Mouse (Mus musculus) layer of hippocampus, adult 2 months (tissue): Measurements from ENCODE around the gene Trim3. TPM values are rescaled to one million over a fixed set of nuclear protein-coding genes. Genes with fewer than 3 reads are reported as not detected.

Experiments
- DNase-seq, 2 experiments: peaks; one replicate each; pipeline ENCODE4 v3.0.0; 2022; ENCODE audit warnings: low spot score in 2 of 2
- H3K27ac ChIP-seq: fragments of 200-600 bp; 2 replicates; pipeline ENCODE4 v1.8.1; 2022
- H3K4me3 ChIP-seq: fragments of 200-600 bp; 2 replicates; pipeline ENCODE4 v1.8.1; 2022; ENCODE audit warnings: mild to moderate bottlenecking
- CTCF ChIP-seq: fragments of 200-600 bp; conservative IDR thresholded peaks from 2 replicates; pipeline ENCODE4 v1.8.1; 2022; ENCODE audit warnings: antibody characterized with exemption, mild to moderate bottlenecking, moderate library complexity
- total RNA-seq, 2 experiments: library from RNA; stranded (reverse); gene quantifications; 2 replicates each; pipeline ENCODE4 v1.2.3; 2021

Gene Trim3
- total RNA-seq, 2 experiments from 2014 or later: 140 to 142 TPM

- peak; percentile 75 to 77 for DNase-seq
- no peak for TF ChIP-seq CTCF
- Histone ChIP-seq H3K27ac (peak overlapping the region; percentile 97), H3K4me3 (peak overlapping the region; percentile 50)
Measured at GRCm38 (mm10) chr7:105568583-105568982, 64.8 kb downstream of the Trim3 start.

GRCm38 (mm10) chr7:105565071-105565836 is 68.1 kb downstream of the Trim3 start:
- TF ChIP-seq CTCF: no peak
- Histone ChIP-seq H3K27ac (peak overlapping the region; percentile 97), H3K4me3 (no peak overlapping the region)
- no peak for DNase-seq

GRCm38 (mm10) chr7:105563367-105563766 is 70.0 kb downstream of the Trim3 start:
- peak overlapping the region; percentile 53 for H3K27ac ChIP-seq
- TF ChIP-seq CTCF: no peak
- peak in 1 of 2 experiments; percentile 3 for DNase-seq
- H3K4me3 ChIP-seq: no peak overlapping the region

- no peak for TF ChIP-seq CTCF
- DNase-seq: no peak
Measured at GRCm38 (mm10) chr7:105562317-105562716, 71.1 kb downstream of the Trim3 start.

GRCm38 (mm10) chr7:105559016-105559415 is 74.4 kb downstream of the Trim3 start:
- peak; percentile 60 to 76 for DNase-seq
- Histone ChIP-seq H3K4me3 (no peak overlapping the region), H3K27ac (peak overlapping the region; percentile 68; the same call in 1 of the 2 replicates)
- TF ChIP-seq CTCF: no peak

More at GRCm38 (mm10) chr7:105562317-105562716, 71.1 kb downstream of the Trim3 start:
- no peak overlapping the region for H3K4me3 ChIP-seq
- peak overlapping the region; percentile 36; the same call in 1 of the 2 replicates for H3K27ac ChIP-seq

GRCm38 (mm10) chr7:105557671-105558070 is 75.7 kb downstream of the Trim3 start:
- no peak for TF ChIP-seq CTCF
- DNase-seq: peak in 1 of 2 experiments; percentile 17
- Histone ChIP-seq H3K27ac (peak overlapping the region; percentile 68; the same call in 1 of the 2 replicates), H3K4me3 (no peak overlapping the region)

GRCm38 (mm10) chr7:105556406-105556805 is 77.0 kb downstream of the Trim3 start:
- no peak for TF ChIP-seq CTCF
- DNase-seq: no peak
- H3K4me3 ChIP-seq: peak overlapping the region; percentile 95; the same call in 1 of the 2 replicates
- H3K27ac ChIP-seq: peak overlapping the region; percentile 92; the same call in 1 of the 2 replicates

GRCm38 (mm10) chr7:105555571-105555970 is 77.8 kb downstream of the Trim3 start:
- TF ChIP-seq CTCF: no peak
- no peak for DNase-seq
- peak overlapping the region; percentile 95 for H3K4me3 ChIP-seq
- H3K27ac ChIP-seq: peak overlapping the region; percentile 92; the same call in 1 of the 2 replicates

Other genes with a start within 250 kb of the Trim3 start
- 10 to 100 TPM; 59.7 to 66.1 TPM for gene Fam160a2, start 233.5 kb downstream of the Trim3 start, total RNA-seq
- gene Cnga4, start 229.0 kb downstream of the Trim3 start, total RNA-seq: under 1 TPM; 0.69 to 0.90 TPM
- 1 to 10 TPM; 6.2 to 6.5 TPM for gene Cckbr, start 207.8 kb downstream of the Trim3 start, total RNA-seq
- 10 to 100 TPM; 13.9 to 14.2 TPM for gene Cavin3, start 151.3 kb downstream of the Trim3 start, total RNA-seq
- 10 to 100 TPM; 82.7 to 86.2 TPM for gene Smpd1, start 79.2 kb downstream of the Trim3 start, total RNA-seq
- 100 to 1,000 TPM; 360 to 370 TPM for gene Apbb1, start 51.9 kb downstream of the Trim3 start, total RNA-seq
- under 1 TPM in 1 of 2 experiments, not detected in 1; 0.23 TPM for gene Hpx, start 33.4 kb downstream of the Trim3 start, total RNA-seq
- gene Timm10b, start 6.5 kb upstream of the Trim3 start, total RNA-seq: 10 to 100 TPM; 67.4 to 73.7 TPM
- 100 to 1,000 TPM in 1 of 2 experiments, 10 to 100 TPM in 1; 98.9 to 105 TPM for gene Arfip2, start 6.8 kb upstream of the Trim3 start, total RNA-seq
- 10 to 100 TPM in 1 of 2 experiments, 1 to 10 TPM in 1; 6.9 to 12.7 TPM for gene Gm45799, start 7.0 kb upstream of the Trim3 start, total RNA-seq
- 1 to 10 TPM; 6.9 to 8.5 TPM for gene Dnhd1, start 17.3 kb upstream of the Trim3 start, total RNA-seq
- gene Ilk, start 103.0 kb upstream of the Trim3 start, total RNA-seq: 10 to 100 TPM; 79.7 to 83.2 TPM
- gene Rrp8, start 103.8 kb upstream of the Trim3 start, total RNA-seq: 10 to 100 TPM in 1 of 2 experiments, 1 to 10 TPM in 1; 8.9 to 14.3 TPM
- gene Taf10, start 110.8 kb upstream of the Trim3 start, total RNA-seq: 100 to 1,000 TPM; 112 to 120 TPM
- 10 to 100 TPM; 73.2 to 73.4 TPM for gene Tpp1, start 118.7 kb upstream of the Trim3 start, total RNA-seq
- gene Dchs1, start 154.1 kb upstream of the Trim3 start, total RNA-seq: 10 to 100 TPM; 14.1 to 15.1 TPM
- 100 to 1,000 TPM; 104 to 108 TPM for gene Mrpl17, start 177.5 kb upstream of the Trim3 start, total RNA-seq